Mouse (Mus musculus): ENCODE results near the gene Shank3. TPM values are rescaled to one million over a fixed set of nuclear protein-coding genes. Genes with fewer than 3 reads are reported as not detected.

Shank3 gene
- polyA plus RNA-seq, 1 experiment: 5.6 TPM

- Histone ChIP-seq H3K9ac (ENCODE audit: low read depth, poor library complexity, severe bottlenecking) (no peak overlapping the region), H3K9me3 (replicated peaks; ENCODE audit: control insufficient read depth, insufficient read depth, low read length, poor library complexity, severe bottlenecking) (no peaks in the 10 kb centered on the region), H3K36me3 (ENCODE audit: control insufficient read depth, insufficient read depth, low read length, poor library complexity, severe bottlenecking) (no peaks in the 10 kb centered on the region), H3K27me3 (ENCODE audit: control insufficient read depth, insufficient read depth, low read length, poor library complexity, severe bottlenecking) (no peaks in the 10 kb centered on the region), H3K27ac (ENCODE audit: insufficient read depth, low read length) (no peak overlapping the region), H3K4me1 (ENCODE audit: control insufficient read depth, insufficient read depth, low read length) (peaks cover 2% of the 10 kb centered on the region), H3K4me3 (ENCODE audit: low read depth, low read length) (no peak overlapping the region)
- no peak for TF ChIP-seq CTCF (IDR thresholded peaks at IDR 0.05; ENCODE audit: low read depth, low read length)
- no peak for TF ChIP-seq POLR2A (IDR thresholded peaks at IDR 0.05; ENCODE audit: insufficient read depth, low read length)
Observed at GRCm38 (mm10) chr15:89458942-89459341, 40.5 kb upstream of the Shank3 start.

GRCm38 (mm10) chr15:89459821-89460220, 39.6 kb upstream of the Shank3 start:
- no peaks in the 10 kb centered on the region for H3K9me3 ChIP-seq (replicated peaks; ENCODE audit: control insufficient read depth, insufficient read depth, low read length, poor library complexity, severe bottlenecking)
- H3K9ac ChIP-seq (ENCODE audit: low read depth, poor library complexity, severe bottlenecking): no peak overlapping the region
- H3K4me1 ChIP-seq (ENCODE audit: control insufficient read depth, insufficient read depth, low read length): peaks cover 2% of the 10 kb centered on the region
- no peaks in the 10 kb centered on the region for H3K27me3 ChIP-seq (ENCODE audit: control insufficient read depth, insufficient read depth, low read length, poor library complexity, severe bottlenecking)
- no peak overlapping the region for H3K4me3 ChIP-seq (ENCODE audit: low read depth, low read length)
- TF ChIP-seq POLR2A (IDR thresholded peaks at IDR 0.05; ENCODE audit: insufficient read depth, low read length) (no peak), CTCF (IDR thresholded peaks at IDR 0.05; ENCODE audit: low read depth, low read length) (no peak), EP300 (IDR thresholded peaks at IDR 0.05; ENCODE audit: insufficient read depth, low read depth, low read length) (no peak)
- H3K27ac ChIP-seq (ENCODE audit: insufficient read depth, low read length): no peak overlapping the region
- H3K36me3 ChIP-seq (ENCODE audit: control insufficient read depth, insufficient read depth, low read length, poor library complexity, severe bottlenecking): no peaks in the 10 kb centered on the region

- TF ChIP-seq EP300 (IDR thresholded peaks at IDR 0.05; ENCODE audit: insufficient read depth, low read depth, low read length) (no peak), CTCF (IDR thresholded peaks at IDR 0.05; ENCODE audit: low read depth, low read length) (no peak), POLR2A (IDR thresholded peaks at IDR 0.05; ENCODE audit: insufficient read depth, low read length) (no peak)
- Histone ChIP-seq H3K4me1 (ENCODE audit: control insufficient read depth, insufficient read depth, low read length) (no peaks in the 10 kb centered on the region), H3K27ac (ENCODE audit: insufficient read depth, low read length) (no peak overlapping the region), H3K4me3 (ENCODE audit: low read depth, low read length) (no peak overlapping the region), H3K9ac (ENCODE audit: low read depth, poor library complexity, severe bottlenecking) (no peak overlapping the region), H3K36me3 (ENCODE audit: control insufficient read depth, insufficient read depth, low read length, poor library complexity, severe bottlenecking) (no peaks in the 10 kb centered on the region), H3K27me3 (ENCODE audit: control insufficient read depth, insufficient read depth, low read length, poor library complexity, severe bottlenecking) (no peaks in the 10 kb centered on the region), H3K9me3 (replicated peaks; ENCODE audit: control insufficient read depth, insufficient read depth, low read length, poor library complexity, severe bottlenecking) (no peaks in the 10 kb centered on the region)
Observed at GRCm38 (mm10) chr15:89460298-89460697, 39.1 kb upstream of the Shank3 start.

GRCm38 (mm10) chr15:89461321-89461720, 38.1 kb upstream of the Shank3 start:
- H3K9ac ChIP-seq (ENCODE audit: low read depth, poor library complexity, severe bottlenecking): no peak overlapping the region
- TF ChIP-seq CTCF (IDR thresholded peaks at IDR 0.05; ENCODE audit: low read depth, low read length) (no peak), POLR2A (IDR thresholded peaks at IDR 0.05; ENCODE audit: insufficient read depth, low read length) (no peak), EP300 (IDR thresholded peaks at IDR 0.05; ENCODE audit: insufficient read depth, low read depth, low read length) (no peak)
- no peaks in the 10 kb centered on the region for H3K27me3 ChIP-seq (ENCODE audit: control insufficient read depth, insufficient read depth, low read length, poor library complexity, severe bottlenecking)
- no peaks in the 10 kb centered on the region for H3K9me3 ChIP-seq (replicated peaks; ENCODE audit: control insufficient read depth, insufficient read depth, low read length, poor library complexity, severe bottlenecking)
- H3K36me3 ChIP-seq (ENCODE audit: control insufficient read depth, insufficient read depth, low read length, poor library complexity, severe bottlenecking): no peaks in the 10 kb centered on the region
- no peaks in the 10 kb centered on the region for H3K4me1 ChIP-seq (ENCODE audit: control insufficient read depth, insufficient read depth, low read length)
- H3K4me3 ChIP-seq (ENCODE audit: low read depth, low read length): no peak overlapping the region
- H3K27ac ChIP-seq (ENCODE audit: insufficient read depth, low read length): no peak overlapping the region

GRCm38 (mm10) chr15:89462176-89462575, 37.2 kb upstream of the Shank3 start:
- Histone ChIP-seq H3K9ac (ENCODE audit: low read depth, poor library complexity, severe bottlenecking) (no peak overlapping the region), H3K27ac (ENCODE audit: insufficient read depth, low read length) (no peak overlapping the region), H3K4me3 (ENCODE audit: low read depth, low read length) (no peak overlapping the region), H3K4me1 (ENCODE audit: control insufficient read depth, insufficient read depth, low read length) (no peaks in the 10 kb centered on the region), H3K36me3 (ENCODE audit: control insufficient read depth, insufficient read depth, low read length, poor library complexity, severe bottlenecking) (no peaks in the 10 kb centered on the region), H3K9me3 (replicated peaks; ENCODE audit: control insufficient read depth, insufficient read depth, low read length, poor library complexity, severe bottlenecking) (no peaks in the 10 kb centered on the region), H3K27me3 (ENCODE audit: control insufficient read depth, insufficient read depth, low read length, poor library complexity, severe bottlenecking) (no peaks in the 10 kb centered on the region)
- TF ChIP-seq CTCF (IDR thresholded peaks at IDR 0.05; ENCODE audit: low read depth, low read length) (no peak), POLR2A (IDR thresholded peaks at IDR 0.05; ENCODE audit: insufficient read depth, low read length) (no peak), EP300 (IDR thresholded peaks at IDR 0.05; ENCODE audit: insufficient read depth, low read depth, low read length) (no peak)

GRCm38 (mm10) chr15:89463334-89464235, 35.8 kb upstream of the Shank3 start:
- H3K27me3 ChIP-seq (ENCODE audit: control insufficient read depth, insufficient read depth, low read length, poor library complexity, severe bottlenecking): no peaks in the 10 kb centered on the region
- no peaks in the 10 kb centered on the region for H3K36me3 ChIP-seq (ENCODE audit: control insufficient read depth, insufficient read depth, low read length, poor library complexity, severe bottlenecking)
- no peak overlapping the region for H3K9ac ChIP-seq (ENCODE audit: low read depth, poor library complexity, severe bottlenecking)
- no peaks in the 10 kb centered on the region for H3K4me1 ChIP-seq (ENCODE audit: control insufficient read depth, insufficient read depth, low read length)
- H3K4me3 ChIP-seq (ENCODE audit: low read depth, low read length): no peak overlapping the region
- H3K9me3 ChIP-seq (replicated peaks; ENCODE audit: control insufficient read depth, insufficient read depth, low read length, poor library complexity, severe bottlenecking): no peaks in the 10 kb centered on the region
- TF ChIP-seq CTCF (IDR thresholded peaks at IDR 0.05; ENCODE audit: low read depth, low read length) (peak; percentile 64), EP300 (IDR thresholded peaks at IDR 0.05; ENCODE audit: insufficient read depth, low read depth, low read length) (no peak), POLR2A (IDR thresholded peaks at IDR 0.05; ENCODE audit: insufficient read depth, low read length) (peak; percentile 44)
- H3K27ac ChIP-seq (ENCODE audit: insufficient read depth, low read length): no peak overlapping the region

Data from ES-Bruce4 (cell line).